Mouse (Mus musculus): ENCODE measurements at regions not wholly inside any gene's neighbourhood (a gene's known extent, or its start where the extent isn't known, plus 50 kb on each side); places are given as distances from the start of the nearest gene placed in this dataset.
A peak's percentile ranks its signal among the peaks of the same experiment; 100 is the strongest.

DNA sequence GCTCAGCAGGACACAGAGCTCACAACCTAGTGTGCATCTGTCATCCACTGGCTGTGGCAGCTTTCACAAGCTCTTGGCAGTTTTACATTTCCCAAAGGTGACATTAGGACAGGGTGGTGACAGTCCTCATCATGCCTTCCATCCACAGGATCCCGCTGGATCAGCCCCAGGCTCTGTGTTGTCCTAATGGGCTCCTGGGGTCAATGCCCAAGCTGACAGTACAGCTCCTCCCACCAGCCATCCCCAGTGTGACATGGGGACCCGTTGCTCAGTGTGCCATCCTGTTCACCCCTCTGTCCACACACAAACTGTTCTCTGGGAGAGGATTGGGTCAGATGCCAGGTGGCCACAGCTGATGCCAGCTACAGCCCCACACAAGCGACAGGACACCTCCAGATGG is 72.3 kb upstream of the Thy1 start:
- no peak for DNase-seq (ENCODE audit: low spot score)

DNA sequence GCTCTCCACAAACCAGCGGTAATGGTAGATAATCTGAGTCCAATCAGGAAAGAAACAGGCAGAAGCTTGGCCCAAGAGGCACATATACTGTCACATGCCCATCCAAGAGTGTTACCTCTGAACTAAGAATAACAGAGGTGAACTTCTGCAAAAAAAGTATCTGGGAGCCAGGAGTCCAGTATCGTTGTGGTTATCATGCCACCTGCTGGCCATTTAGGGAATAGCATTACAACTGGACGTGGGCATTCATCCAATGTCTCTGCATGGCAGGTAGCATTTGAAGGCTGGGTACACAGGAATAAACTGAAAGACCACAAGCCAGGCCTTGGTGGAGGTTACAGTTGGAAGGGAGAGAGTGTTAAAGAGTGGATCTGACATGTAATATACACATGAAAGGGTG is 70.9 kb upstream of the Thy1 start:
- no peak for DNase-seq (ENCODE audit: low spot score)
- intact Hi-C loops (cut with DNase I) = loop anchor here (1.0 to 2.0 kb wide), 3 partner anchors 52 to 633 kb away; no protein-coding TSS in a partner anchor

More for the DNA sequence above, 72.3 kb upstream of the Thy1 start:
- intact Hi-C loops (cut with DNase I) = no loop called here

DNA sequence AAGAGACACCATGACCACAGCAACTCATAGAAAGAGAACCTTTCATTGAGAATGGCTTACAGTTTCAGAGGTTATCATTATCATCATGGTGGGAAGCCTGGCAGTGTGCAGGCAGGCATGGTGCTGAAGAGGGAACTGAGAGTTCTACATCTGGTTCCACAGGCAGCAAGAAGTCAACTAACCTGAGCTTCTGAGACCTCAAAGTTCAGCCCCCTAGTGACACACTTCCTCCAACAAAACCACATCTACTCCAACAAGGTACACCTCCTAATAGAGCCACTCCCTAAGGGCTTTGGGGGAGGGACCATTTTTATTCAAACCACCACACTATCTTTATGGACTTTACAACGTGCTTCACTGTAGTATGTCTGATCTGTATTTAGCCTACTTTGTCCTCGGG is 67.8 kb upstream of the Thy1 start:
- no peak for DNase-seq (ENCODE audit: low spot score)
- intact Hi-C loops (cut with DNase I) = no loop called here

DNA sequence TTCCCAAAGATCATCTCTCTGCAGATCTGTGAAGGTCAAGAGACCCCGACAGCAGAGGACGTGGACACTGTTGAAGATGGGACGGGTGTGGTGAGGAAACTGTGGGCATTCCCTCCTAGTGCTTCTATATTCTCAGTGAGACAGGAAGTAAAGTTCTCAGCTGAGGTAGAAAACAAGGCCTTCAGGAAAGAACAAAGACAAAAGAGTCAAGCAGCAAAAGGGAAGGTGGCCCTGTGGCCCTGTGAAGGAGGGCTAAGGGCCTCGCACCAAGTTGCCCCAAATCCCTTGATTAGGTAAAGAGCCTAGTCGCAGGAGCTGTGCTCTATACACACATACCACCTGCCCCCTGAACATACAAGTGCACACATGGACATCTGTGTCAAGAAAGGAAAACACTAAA is 66.8 kb upstream of the Thy1 start:
- intact Hi-C loops (cut with DNase I) = no loop called here
- DNase-seq (ENCODE audit: low spot score) = no peak

DNA sequence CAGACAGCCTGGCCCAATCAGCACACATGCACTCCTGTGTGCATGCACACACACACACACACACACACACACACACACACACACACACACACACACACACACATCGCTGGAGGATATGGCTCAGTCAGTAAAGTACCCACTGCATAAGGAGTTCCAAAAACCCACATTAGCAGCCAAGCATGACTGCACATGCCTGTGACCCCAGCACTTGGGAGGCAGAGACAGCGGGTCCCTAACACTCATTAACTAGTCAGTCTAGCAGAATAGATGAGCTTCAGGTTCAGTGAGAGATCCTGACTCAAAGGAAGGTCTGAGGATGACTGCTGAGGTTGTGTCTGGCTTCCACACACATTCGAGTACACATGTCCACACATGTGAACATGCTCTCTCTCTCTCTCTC is 65.4 kb upstream of the Thy1 start:
- intact Hi-C loops (cut with DNase I) = no loop called here

DNA sequence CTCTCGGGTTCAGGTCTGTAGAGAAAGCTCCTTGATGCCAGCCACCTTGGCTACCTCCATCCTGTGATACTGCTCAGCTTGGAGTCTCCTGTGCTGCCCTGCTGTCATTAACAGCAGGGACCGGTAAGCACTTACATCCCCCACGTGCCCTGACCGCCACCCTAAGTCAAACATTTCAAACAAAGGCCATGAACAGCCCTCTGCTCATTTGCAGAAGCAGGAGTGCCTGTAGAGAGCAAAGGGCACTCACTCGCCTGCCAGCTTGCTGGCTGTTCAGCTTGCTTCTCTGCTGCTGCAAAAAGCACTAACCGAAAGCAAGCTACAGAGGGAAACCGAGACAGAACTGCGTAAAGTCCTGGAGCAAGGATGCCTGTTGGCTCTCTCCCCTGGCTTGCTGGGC is 61.8 kb upstream of the Thy1 start:
- no peak for DNase-seq (ENCODE audit: low spot score)
- intact Hi-C loops (cut with DNase I) = loop anchor here (10.0 kb wide), 2 partner anchors 253 to 283 kb away; partner anchors contain the start of genes Cbl and Nlrx1

More for the DNA sequence above, 65.4 kb upstream of the Thy1 start:
- no peak for DNase-seq (ENCODE audit: low spot score)

DNA sequence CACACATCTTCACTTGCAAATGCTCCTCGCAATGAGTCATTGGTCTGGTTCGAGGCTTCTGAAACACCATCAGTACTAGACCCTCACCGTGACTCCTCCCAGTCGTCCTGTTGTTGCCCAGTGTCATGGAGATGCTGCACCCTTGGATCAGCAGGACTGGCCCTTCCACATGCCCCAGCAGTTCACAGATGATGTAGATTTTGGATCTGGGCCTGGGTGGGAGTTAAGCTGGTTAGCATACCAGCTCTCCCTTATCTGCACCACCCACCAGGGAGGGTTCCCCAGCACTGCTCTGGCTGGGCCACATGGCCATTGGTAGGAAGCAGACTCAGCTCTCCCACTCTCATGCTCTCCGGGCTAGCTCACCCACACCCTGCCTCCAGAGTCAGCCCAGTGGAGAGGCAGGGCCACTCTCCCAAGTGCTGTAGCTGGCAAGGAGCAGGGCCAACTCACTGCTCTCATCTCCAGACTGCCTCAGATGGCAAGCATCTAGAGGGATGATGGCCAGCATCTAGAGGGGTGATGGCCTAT is 60.8 kb upstream of the Thy1 start:
- DNase-seq (ENCODE audit: low spot score) = no peak
- intact Hi-C loops (cut with DNase I) = loop anchor here (10.0 kb wide), 2 partner anchors 252 to 282 kb away; partner anchors contain the start of genes Cbl and Nlrx1

DNA sequence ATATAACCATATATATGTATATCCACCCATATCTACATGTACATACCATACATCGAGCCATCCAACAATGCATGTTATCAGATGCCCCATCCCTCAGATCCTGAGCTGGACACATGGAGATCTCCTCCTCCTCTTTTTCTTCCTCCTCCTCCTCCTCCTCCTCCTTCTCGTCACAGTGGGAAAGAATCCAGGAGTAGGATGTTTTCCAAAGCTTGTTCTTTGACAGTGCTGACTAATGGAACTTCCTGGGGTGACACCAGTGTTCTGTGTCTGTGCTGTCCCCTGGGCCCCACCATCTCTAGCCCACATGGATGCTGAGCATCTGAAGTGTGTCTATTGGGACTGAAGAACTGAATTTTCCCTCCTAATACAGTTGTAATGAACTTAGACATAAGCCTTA is 60.0 kb upstream of the Thy1 start:
- intact Hi-C loops (cut with DNase I) = loop anchor here (10.0 kb wide), 2 partner anchors 252 to 282 kb away; partner anchors contain the start of genes Cbl and Nlrx1
- no peak for DNase-seq (ENCODE audit: low spot score)

DNA sequence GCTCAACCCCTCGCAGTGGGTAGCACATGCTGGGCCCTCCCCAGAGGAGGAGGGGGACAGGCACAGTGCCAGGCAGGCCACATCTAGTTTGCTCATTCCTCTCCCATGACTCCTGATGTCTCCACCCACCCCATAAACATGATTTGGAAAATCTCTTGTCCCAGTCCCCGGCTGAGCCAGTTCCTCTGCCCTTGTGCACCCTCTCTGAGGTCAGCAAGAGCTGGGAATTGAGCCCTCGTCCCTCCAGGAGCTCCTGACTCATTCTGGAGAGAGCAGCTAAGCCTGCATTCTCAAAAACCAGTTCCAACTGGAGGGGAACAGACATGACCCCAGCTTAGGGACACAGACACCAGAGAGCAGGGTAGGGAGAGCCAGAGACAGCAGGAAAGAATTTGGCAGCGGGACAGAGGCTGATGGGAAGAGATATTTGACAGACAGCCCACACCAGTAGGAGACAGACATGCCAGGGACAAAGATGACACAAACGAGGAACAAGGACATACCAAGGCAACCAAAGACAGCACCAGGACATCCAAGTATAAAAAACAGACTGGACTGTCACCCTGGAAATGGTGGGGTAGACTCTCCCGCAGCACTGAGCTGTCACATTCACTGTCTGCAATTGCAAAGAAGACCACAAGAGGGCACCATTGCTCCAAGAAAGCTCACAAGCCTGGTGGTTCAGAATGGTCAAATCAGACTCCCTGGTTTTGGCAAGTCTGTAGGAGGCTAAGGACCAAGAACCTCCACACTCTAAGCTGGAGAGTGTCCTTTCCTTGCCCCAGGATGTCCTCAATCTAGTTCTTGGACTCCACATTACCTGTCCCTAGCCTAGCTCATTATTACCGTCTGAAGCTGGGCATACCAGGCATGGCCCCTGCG is 58.8 kb upstream of the Thy1 start:
- peak; percentile 78 for DNase-seq (ENCODE audit: low spot score)
- intact Hi-C loops (cut with DNase I) = loop anchor here (2.0 to 10.0 kb wide), 5 partner anchors 80 to 408 kb away; partner anchors contain the start of genes C1qtnf5, Cbl and Nlrx1

DNA sequence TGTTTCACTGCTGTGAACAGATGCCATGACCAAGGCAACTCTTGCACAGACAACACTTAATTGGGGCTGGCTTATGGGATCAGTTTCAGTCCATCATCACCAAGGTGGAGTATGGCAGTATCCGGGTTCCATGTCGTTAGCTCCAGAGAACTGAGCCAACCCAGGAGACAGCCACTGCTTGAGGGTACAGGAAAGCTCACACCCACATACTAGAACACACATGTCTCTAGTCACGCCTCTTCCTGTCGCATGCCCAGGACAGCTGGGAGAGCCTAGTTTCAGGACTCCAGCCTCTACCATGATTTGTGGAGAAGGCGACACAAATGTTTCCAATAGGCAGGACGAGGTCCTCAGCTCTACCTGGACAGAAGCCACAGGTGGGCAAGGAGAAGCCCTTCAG is 55.2 kb upstream of the Thy1 start:
- intact Hi-C loops (cut with DNase I) = loop anchor here (5.0 to 10.0 kb wide), 4 partner anchors 119 to 404 kb away; partner anchors contain the start of genes C1qtnf5, Cbl and Nlrx1
- no peak for DNase-seq (ENCODE audit: low spot score)

DNA sequence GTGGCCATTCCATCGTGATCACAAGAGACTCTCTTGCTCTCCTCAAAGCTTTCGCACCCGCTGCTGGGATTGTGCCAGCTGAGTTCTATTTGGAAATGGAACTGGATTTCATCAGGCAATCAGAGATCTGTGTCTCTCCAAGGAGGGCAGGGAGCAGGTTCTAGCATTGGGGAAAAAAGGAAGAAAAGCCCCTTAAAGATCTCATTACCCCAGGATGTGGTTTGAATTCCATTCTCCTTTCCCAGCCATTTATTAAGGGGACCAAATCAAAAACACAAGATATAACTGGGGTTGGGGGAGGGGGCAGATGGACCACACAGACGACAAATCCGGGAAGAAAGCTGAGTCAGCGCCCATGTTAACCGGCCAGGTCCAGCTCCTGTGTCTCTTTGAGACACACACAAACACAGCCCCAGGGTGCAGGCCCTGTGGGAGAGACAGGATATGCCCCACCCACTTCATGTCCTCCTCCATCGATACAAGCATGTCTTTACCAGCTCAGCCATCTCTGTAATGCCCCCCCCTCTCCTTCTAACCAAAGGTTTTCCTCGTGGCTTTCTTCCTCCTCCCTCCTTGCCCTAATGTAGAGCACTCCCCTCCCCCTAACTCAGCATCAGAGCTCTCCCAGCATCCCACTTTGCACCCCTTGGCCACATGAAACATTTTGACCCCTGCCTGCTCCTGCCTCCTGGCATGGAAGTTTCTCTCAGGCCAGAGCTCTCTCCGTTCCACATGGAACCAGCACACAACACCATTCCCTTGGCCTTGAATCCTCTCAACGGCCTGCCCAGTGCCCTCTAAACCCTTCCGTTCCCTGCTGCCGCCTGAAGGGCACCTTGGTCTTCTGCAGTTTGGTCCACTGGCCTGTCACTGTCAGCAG is 54.0 kb upstream of the Thy1 start:
- intact Hi-C loops (cut with DNase I) = loop anchor here (5.0 to 10.0 kb wide), 4 partner anchors 118 to 403 kb away; partner anchors contain the start of genes C1qtnf5, Cbl and Nlrx1
- DNase-seq (ENCODE audit: low spot score) = no peak

DNA sequence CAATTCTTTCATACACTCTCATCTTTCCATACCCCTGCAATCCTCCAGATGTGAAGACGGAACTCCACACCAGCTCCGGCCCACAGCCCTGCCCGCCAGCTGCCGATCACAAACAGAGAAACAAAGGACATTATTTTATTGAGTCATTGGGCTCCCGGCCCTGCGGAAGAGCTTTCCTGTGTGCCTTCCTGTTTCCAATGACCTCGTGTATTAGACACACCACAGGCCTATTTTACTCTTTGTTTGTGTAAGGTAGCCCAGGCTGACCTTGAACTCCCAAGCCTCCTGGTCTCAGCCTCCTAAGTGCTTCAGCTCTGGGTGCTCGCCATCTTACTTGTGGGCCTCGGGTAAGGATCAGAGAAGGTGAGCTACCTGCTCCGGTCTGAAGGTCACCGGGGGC is 53.1 kb upstream of the Thy1 start:
- no peak for DNase-seq (ENCODE audit: low spot score)
- intact Hi-C loops (cut with DNase I) = no loop called here

DNA sequence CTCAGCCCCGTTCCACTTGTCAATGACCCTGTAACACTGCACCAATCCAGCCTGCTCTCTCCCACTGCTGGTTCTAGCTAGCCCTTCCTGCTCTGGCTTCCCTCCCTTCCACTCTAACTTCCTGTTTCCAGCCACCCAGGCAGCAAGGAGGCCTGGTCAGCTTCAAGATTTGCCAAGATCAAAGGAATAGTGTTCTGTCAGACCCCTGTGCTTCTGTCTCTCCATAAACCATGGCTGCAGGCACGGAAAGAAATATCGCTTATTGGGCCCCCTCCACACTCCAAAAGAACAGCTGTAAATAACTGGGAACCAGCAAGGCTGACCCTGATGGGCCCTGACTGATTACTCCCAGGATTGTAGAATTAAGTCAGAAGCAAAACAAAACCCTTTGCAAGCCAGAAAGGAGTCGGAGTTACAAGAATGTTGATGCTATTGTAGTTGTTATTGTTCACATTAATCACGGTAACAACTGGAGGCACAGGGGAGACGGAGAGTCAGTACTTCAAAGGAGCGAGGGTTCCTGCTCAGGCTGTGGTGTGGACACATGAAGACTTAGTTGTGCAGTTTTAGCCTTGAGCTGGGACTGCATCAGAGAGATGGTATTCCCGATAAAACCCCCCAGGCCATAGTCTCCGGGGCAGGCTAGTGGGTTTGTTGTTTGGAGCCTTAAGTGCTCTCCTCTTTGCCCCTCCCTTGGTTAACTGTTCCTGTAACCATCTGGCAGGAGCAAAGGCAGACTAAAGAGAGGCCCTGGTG is 49.8 kb upstream of the Thy1 start:
- no peak for DNase-seq (ENCODE audit: low spot score)

More for the DNA sequence above, 49.8 kb upstream of the Thy1 start:
- intact Hi-C loops (cut with DNase I) = no loop called here

Data from heart, postnatal 25 days (tissue).